Mouse (Mus musculus) neutrophil, adult 5-6 weeks (primary cell): Measurements from ENCODE around the gene Gm42674. TPM values are rescaled to one million over a fixed set of nuclear protein-coding genes. Genes with fewer than 3 reads are reported as not detected.

ENCODE experiments used
- ATAC-seq: fragments of 151-379, 151-347 bp; 2 replicates; pipeline ENCODE4 v1.8.0; 2017; ENCODE audit warnings: mild to moderate bottlenecking, moderate TSS enrichment; ENCODE audit not compliant: insufficient number of reproducible peaks, poor library complexity, low FRiP score, severe bottlenecking; ENCODE audit errors: extremely low read depth
- total RNA-seq: library from RNA; stranded (forward); fragments of 200-1000 nt; gene quantifications from 2 replicates; pipeline ENCODE4 v1.2.3, GENCODE M21; 2017

Gm42674 gene
- total RNA-seq, 1 experiment from 2014 or later, result not detected

DNA sequence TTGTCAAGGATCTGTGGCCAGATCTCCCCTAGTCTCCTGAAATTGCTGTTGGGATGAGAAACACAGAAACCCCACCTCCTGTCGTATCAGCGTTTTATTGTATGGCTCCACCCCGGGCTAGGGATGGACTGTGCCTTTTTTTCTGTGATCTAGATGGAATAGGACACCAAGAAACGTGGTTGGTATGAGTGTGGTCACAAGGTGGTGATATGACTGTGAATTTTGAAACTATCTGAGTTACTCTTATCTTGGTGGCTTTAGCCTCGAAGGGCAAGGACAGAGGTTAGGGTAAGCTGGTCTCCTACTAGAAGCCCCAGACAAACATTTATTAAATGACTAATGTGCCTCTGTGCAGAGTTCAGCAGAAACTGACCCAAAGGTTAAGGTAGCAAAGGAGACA lies 6.1 kb upstream of the Gm42674 start:
- ATAC-seq, result no peak

DNA sequence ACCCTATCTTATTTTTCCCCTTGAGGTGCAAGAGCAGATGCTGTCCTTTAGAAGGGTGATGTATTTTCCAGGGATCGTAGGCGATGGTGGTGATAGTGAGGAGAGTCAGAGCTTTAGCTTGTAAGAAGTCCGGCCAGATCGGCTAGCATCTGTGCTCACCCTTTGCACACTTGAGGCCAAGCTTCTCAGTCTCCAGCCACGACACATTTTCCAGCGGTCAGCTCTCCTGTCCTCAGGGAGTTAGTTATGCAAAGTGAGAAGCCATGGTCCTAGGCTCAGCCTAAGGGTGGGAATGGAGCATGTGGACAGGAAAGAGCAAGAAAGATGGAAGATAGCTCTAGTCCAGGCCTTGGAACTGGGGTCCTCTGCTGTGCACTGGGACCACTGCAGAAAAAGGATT lies 4.9 kb upstream of the Gm42674 start:
- ATAC-seq, result no peak

DNA sequence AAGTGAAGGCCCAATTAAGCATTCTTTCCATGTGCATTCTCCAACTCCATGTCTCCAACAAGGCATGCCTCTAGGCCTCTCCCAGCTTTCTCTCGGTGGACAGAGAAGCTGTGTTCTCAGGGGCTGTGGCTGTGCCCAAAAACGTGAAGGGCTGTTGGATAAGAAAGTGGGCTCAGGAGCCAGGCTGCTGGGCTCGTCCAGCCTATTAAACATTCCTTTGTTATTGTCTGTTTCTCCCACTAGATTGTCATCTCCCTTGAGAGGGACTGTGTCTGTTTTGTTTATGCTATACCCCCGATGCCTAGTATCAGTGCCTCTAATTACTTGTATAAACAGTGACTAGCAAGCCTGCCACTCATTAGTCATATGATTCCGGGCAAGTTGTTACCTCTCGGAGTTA lies 4.0 kb upstream of the Gm42674 start:
- ATAC-seq, result no peak

DNA sequence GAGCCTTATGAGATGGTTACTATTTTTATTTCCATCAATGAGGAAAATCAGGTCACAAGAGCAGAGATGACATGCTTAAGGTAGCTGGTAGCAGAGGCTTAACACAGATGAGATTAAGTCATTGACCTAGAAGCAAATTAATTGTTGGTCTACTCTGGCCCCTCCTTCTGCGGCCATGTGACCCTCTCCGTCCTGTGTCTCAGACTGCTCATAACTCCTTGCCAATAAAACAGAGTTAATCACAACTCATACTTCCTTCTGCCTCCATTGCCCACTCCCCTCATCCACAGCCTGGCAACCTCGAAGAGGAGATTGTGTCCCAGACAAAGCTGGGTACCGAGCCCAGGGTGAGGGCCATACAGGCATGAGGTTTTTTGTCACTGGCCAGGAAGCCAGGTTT lies 3.5 kb upstream of the Gm42674 start:
- no peak for ATAC-seq

DNA sequence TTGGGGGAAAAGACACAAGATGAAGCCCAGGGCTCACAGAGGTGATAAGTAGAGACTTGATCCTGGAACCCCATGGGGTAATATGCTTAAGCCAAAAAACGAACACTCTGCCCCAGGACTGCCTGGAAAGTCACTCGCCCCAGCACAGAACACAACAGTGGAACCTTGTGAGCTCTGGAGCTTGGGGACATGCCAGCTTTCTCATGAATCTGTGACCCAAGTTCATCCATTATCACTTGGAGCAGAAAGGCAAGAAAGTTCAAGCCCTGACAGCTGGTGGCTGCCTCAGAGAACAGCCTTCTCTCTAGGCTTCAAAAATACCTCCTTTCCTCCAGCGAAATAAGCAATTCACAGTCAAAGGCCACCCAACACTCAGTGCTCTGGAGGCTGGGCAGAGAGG lies 2.3 kb upstream of the Gm42674 start:
- ATAC-seq, result no peak

DNA sequence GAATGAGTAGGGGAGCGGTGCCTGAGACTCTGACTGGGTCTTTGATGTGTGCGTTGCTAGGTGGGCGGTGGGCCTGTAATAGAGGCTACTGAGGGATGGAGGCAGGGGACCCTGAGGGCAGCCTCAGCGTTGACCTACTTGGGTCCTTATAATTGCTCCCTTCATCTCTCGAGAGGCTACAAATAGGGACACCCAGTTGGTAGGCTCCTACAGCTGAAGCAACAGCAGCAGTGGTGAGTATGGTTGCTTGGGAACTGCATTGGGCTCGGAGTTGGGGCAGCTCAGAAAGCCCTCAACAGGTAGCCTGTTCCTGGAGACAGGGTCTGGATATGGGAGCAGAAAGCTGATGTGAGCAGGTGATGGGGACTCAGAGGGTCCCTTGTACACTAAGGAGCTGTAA lies 1.7 kb upstream of the Gm42674 start:
- ATAC-seq, result no peak

DNA sequence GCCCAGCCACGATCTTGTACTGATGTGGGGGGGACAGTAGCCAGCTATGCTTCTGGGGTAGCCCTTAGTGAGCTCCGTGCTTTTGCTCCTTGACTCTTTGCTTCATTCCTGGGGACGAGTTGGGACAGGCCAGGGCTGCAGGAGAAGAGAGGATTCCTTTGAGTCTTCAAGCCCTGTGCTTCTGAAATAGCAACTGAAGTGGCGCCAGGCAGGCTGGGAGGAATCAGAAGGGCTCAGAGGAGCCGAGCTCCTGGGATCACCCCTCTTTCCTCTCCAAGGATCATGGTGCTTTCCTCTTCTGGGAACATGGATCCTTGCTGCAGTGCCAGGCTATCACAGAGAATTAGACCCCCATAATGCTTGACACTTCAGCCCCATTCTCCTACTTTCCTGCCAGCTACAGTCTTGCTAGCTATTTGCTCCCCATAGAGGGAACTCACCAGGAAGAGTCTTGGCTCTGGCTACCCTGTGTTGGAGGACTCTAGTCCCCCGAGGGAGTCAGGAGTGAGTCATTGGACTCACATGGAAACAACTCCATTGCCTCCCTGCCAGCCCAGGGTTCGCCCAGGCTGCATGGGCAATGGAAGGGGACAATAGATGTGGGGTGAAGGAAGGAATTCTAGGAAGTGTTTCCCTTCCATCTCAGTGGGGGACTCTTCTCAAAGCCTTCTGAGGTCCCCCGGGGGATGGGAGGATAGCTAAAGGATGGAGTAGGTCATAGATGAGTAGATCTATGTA lies 1.1 kb upstream of the Gm42674 start:
- no peak for ATAC-seq

DNA sequence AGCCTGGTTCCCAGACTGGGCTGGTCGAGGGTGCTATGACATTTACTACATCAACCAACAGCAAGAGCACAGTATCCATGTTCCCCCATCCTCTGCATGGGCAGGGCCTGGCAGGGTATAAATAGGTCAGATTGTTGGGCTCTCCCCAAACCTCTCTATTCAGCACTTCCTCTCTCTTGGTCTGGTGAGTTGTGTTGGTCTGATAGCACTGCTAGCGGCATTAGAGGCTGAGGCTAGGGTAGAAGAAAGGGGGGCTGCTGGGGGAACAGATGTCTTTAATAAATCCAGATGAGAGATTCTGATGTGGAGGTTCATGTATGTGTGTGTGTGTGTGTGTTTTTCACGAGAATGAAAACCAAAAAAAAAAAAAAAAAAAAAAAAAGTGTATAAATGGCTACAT lies 1.9 kb downstream of the Gm42674 start, which contains the start of gene S100a4:
Gene S100a4, plus strand, starts transcription at position 149 of the 400 bp plus-strand sequence.
- peak; percentile 47; the same call in 1 of the 2 replicates for ATAC-seq

DNA sequence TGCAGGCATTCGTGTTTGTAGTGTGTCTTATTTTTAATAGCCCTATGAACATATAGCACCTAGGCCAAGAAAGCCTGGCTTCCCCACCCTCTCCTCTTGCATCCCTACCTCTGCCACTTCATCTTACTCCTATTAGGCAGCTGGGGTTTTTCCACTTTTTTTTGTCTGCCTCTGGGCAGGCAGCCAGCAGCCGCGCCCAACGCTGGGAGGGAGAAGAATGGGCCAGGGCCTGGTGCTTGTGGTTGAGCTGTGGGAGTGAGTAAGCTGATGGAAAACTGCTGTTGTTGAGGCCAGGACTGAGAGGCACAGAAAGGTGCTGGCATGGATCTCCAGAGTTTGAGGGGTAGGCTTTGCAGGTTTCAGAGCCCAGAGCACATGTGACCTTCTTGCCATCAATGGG lies 2.7 kb downstream of the Gm42674 start:
- ATAC-seq, result no peak

DNA sequence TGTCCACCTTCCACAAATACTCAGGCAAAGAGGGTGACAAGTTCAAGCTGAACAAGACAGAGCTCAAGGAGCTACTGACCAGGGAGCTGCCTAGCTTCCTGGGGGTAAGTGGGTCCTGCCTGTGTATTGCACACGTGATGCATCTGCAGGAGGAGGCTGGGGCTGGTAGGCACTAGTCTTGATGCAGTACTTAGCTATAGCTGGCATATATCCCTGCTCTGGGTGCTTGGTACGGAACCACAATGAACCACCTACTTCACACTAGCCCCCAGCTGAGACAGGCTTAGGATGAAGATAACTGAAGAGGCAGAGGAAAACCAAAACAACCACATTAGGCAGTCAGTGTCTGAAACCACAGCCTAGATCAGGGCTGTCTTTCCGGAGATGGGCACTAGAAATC lies 3.3 kb downstream of the Gm42674 start:
- ATAC-seq, result no peak

DNA sequence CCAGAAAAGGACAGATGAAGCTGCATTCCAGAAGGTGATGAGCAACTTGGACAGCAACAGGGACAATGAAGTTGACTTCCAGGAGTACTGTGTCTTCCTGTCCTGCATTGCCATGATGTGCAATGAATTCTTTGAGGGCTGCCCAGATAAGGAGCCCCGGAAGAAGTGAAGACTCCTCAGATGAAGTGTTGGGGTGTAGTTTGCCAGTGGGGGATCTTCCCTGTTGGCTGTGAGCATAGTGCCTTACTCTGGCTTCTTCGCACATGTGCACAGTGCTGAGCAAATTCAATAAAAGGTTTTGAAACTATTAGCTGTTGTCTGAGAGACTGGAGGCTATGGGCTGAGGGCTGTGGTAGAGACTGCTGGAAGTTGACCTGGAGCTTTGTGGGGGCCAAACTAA lies 4.0 kb downstream of the Gm42674 start:
- ATAC-seq, result no peak

DNA sequence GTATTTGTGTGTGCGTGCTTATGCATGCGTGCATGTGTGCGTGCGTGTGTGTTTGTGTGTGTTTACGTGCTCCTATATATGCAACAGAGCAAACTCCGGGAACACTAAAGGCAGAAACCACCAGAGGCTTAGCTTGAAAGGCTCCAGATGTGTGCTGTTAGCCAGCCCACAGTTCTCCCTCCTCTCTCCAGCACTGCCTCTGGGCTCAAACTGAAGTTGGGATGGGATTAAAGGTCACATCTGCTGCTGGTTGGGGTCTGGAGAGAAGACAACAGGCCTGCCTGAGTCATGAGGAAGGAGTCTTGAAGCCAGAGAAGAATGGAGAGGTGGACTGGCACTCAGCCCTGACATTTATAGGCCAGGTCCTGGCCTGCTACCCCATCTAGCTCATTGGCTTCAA lies 4.5 kb downstream of the Gm42674 start:
- no peak for ATAC-seq

DNA sequence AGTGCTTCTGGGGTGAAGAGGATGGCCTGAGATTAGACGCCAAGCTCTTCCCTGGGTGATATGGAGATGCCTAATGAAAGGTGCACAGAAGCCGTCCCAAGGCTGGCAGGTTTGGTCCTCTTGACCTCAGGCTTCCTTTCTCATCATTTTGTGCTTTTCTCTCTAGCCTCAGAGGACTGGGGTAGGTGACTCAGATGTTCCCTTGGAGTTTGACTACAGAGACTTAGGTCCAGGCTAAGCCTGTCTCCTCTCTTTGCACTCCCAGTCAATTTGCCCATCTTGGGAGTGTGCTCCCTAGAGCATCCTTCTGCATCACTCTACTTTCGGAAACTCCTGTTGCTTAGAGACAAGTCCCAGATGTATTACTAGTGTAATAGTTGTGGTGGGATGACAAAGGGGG lies 5.7 kb downstream of the Gm42674 start:
- no peak for ATAC-seq

DNA sequence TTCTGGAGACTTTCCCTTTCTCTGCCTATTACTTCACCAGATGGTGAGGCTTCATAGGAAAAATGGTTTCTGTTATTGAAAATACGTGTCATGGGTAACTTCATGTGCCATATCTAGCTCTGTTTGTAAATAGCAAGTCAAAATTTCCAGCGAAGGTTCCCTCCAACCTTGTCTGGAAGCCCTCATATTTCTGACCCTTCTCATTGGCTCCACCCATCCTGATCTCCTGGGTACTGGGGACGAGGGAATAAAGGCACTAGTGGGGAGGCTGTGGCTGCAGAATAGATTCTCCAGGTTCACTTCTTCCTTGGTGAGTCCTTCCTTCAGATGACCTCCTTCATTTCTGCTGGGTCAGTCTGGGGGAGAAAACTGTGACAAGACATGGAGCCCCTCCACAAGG lies 6.5 kb downstream of the Gm42674 start, which contains the start of gene S100a5:
Gene S100a5, plus strand, starts transcription at position 301 of the 400 bp plus-strand sequence.
- ATAC-seq, result no peak

DNA sequence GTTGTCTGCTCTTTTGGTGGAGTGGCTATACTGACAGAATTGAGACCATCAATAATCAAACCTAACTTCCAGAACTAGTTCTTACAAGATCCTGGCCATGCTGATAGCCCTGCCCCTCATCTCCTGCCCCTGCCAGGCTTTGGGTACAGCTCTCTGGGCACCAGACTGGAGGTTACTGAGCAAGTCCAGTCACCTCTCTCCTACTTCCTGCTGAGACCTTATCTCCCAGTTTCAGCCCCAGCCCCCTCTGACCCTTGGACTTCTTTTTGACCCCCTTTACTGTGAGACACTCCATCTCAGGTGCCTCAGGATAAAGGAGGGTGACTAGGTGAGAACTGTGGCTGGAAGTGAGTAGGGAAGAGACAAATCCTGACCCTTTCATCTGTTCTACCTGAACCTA lies 7.4 kb downstream of the Gm42674 start:
- ATAC-seq, result no peak

DNA sequence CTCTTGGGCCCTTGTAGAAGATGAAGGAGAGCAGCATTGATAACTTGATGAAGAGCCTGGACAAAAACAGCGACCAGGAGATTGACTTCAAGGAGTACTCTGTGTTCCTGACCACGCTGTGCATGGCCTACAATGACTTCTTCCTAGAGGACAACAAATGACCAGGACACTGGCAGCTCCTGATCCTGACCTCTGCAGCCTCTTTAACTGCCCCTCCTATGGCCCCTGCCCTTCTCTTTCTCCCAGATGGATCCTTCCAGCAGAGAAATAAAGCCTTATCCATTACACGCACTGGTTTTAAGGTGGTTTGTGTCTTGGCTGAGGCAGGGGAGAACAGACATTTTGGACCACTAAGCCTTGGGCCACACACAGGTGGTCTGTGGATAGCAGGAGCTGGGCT lies 9.8 kb downstream of the Gm42674 start:
- ATAC-seq, result no peak

DNA sequence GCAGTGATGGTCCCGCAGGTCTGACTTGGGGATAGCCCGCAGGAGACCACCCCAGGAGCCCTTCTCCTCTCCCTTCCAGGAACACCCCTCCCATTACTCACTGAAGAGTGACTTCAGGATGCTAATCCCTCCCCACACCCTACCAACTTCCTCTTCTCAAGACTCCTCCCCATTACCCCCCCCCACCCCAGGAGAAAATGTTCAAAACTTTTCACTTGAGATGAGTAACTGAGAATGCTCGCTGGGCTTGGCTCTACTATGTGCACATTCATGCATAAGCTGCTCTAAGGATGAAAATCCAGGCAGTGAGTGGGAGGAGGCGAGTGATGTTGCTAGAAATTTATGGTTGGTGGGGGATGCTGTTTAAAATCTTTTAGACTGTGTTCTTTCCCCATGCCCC lies 10.4 kb downstream of the Gm42674 start:
- peak; percentile 42 for ATAC-seq

DNA sequence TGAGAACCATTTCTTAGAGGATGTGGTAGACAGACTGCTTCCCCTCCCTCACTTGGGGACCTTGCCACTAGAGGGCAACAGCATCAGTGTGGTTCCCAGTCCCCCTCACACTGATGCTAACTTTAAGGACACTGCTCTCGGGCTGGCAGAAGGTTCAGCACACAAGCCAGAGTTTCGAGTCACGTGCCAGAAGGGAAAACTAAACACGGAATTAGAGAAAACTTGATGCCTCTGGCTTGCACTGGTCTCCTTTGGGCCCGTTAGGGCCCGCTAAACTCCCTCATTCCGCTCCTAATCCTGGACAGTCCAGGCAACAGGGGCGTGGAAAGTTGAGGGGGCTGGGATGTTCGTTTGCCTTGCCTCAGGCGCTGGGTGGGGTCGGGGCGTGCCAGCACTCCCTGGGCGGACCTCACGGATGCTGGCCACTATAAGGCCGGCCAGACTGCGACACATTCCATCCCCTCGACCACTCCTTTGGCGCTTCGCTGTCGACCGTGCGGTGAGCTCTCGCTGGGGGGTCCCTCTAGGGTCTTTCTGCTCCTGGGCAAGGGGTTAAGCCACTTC lies 11.1 kb downstream of the Gm42674 start, which contains the start of gene S100a6:
Gene S100a6, plus strand, starts transcription at position 155 of the 564 bp plus-strand sequence.
- peak; percentile 78 for ATAC-seq

DNA sequence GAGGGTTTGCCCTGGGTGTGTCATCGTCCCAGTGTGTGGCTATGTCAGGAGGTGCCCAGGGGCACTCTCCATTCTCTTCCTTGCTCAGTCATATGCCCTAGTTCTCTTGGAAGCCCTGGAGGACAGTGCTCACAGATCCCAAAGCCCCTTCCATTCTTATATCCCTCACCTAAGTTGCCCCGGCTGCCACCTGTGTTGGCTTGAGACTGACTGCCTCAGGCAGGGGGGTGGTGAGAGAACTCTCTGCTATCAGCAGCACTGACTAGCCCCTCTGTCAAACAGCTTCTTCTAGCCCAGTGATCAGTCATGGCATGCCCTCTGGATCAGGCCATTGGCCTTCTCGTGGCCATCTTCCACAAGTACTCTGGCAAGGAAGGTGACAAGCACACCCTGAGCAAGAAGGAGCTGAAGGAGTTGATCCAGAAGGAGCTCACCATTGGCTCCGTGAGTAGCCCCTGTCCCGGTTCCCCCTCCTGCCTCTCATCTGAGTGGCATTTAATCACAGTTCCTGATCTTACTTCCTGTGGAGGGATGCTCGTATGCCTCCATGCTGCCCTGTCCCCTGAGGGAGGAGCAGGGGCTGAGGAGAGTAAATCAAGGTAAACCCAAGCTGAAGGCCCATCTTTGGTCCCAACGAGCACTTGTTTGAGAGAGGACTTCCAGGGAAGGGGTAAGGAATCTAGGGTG lies 11.9 kb downstream of the Gm42674 start:
- no peak for ATAC-seq

DNA sequence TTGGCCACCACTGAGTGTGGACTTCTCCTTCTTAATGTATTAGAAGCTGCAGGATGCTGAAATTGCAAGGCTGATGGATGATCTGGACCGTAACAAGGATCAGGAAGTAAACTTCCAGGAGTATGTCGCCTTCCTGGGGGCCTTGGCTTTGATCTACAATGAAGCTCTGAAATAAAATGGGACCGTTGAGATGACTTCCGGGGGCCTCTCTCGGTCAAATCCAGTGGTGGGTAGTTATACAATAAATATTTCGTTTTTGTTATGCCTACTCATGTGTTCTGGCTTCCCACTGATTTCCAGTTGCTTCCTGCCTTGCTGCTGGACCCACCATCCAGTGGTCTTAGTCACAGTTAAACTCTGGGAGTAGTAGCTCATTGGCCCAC lies 12.4 kb downstream of the Gm42674 start:
- ATAC-seq, result no peak
